Mouse (Mus musculus) heart, postnatal 0 days (tissue): ENCODE results near the gene Tgm2. TPM values are rescaled to one million over a fixed set of nuclear protein-coding genes. Genes with fewer than 3 reads are reported as not detected.
A peak's percentile ranks its signal among the peaks of the same experiment; 100 is the strongest.

Experiments
- ATAC-seq: fragments of 200-750 bp; cut with Nextera tagmentation; 2 replicates; pipeline ENCODE4 v1.8.0; 2017; ENCODE audit warnings: low read depth, moderate number of reproducible peaks, moderate library complexity; ENCODE audit not compliant: insufficient read depth
- DNase-seq: peaks from one replicate; pipeline ENCODE4 v3.0.0-alpha.2; 2016; ENCODE audit warnings: low spot score
- H3K27ac ChIP-seq: fragments of 300-500 bp; sonication (generic); 2 replicates; pipeline ENCODE4 v1.5.1; 2014; ENCODE audit warnings: low read depth, mild to moderate bottlenecking
- H3K27me3 ChIP-seq: fragments of 300-500 bp; sonication (generic); 2 replicates; pipeline ENCODE4 v1.6.1; 2014; ENCODE audit warnings: low read length, mixed read lengths; ENCODE audit not compliant: control insufficient read depth, insufficient read depth
- H3K36me3 ChIP-seq: fragments of 300-500 bp; sonication (generic); replicated peaks from 2 replicates; pipeline ENCODE4 v1.6.1; 2014; ENCODE audit warnings: low read length, mixed read lengths; ENCODE audit not compliant: control insufficient read depth, insufficient read depth
- H3K4me1 ChIP-seq: fragments of 300-500 bp; sonication (generic); 2 replicates; pipeline ENCODE4 v1.6.1; 2014; ENCODE audit warnings: antibody characterized with exemption; ENCODE audit not compliant: control insufficient read depth, insufficient read depth
- H3K4me2 ChIP-seq: fragments of 300-500 bp; sonication (generic); 2 replicates; pipeline ENCODE4 v1.6.1; 2014; ENCODE audit warnings: low read depth, mild to moderate bottlenecking, low read length, moderate library complexity
- H3K4me3 ChIP-seq: fragments of 300-500 bp; sonication (generic); 2 replicates; pipeline ENCODE4 v1.5.1; 2014; ENCODE audit warnings: low read depth, low read length
- H3K9ac ChIP-seq: fragments of 300-500 bp; sonication (generic); replicated peaks from 2 replicates; pipeline ENCODE4 v1.6.1; 2014; ENCODE audit warnings: low read depth, low read length, mixed read lengths
- H3K9me3 ChIP-seq: fragments of 300-500 bp; sonication (generic); replicated peaks from 2 replicates; pipeline ENCODE4 v1.6.1; 2016; ENCODE audit warnings: low read length; ENCODE audit not compliant: control insufficient read depth
- CTCF ChIP-seq: IDR thresholded peaks from 2 replicates; pipeline ENCODE4 v1.5.1; 2016; ENCODE audit warnings: antibody characterized with exemption, control low read depth, low read depth
- EP300 ChIP-seq: IDR thresholded peaks from 2 replicates; pipeline ENCODE4 v1.6.1; 2016; ENCODE audit warnings: antibody characterized with exemption, low read depth
- WGBS: fragments of 180-500 bp; shearing (Covaris S2); extraction: QIAGEN DNeasy Blood & Tissue Kit; methylation state at CpG from one replicate; pipeline ENCODE4 v1.1.7; 2014; 5-methylcytosine and 5-hydroxymethylcytosine counted together
- polyA plus RNA-seq: library from polyadenylated mRNA; unstranded; fragments of >200 nt; fragmentation: Nextera tagmentation; extraction: Ambion mirVana; gene quantifications from 2 replicates; pipeline ENCODE4 v1.2.1, GENCODE M21; 2015
- total RNA-seq: library from RNA; depleted of rRNA; stranded (reverse); fragments of >200 nt; gene quantifications from 2 replicates; pipeline ENCODE4 v1.2.3, GENCODE M21; 2014; ENCODE audit warnings: low replicate concordance

Gene Tgm2
- total and polyA plus RNA-seq, 2 experiments from 2014 or later, result 155 to 445 TPM

DNA sequence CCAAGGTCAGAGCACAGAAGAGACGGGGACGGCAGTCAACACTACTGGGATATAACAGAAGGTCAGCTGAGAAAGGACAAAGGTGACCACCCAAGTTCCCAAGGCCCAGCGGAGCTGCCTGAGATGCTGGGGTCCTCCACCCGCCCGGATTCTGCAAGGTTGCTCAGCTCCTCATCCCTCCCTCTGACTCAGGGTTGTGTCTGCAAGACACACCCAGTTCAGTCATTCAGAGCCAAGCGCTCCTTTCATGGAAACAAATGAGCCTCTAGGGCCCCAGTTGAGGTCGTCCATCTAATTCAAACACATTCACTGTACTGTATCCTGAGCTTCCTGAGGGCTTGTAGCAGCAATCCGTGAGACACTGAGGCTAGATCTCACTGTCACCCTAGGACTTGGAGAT is 8.4 kb upstream of the Tgm2 start:
- no peak overlapping the region; the same call in 1 of the 2 replicates for H3K4me2 ChIP-seq
- peaks cover 21% of the 10 kb centered on the region for H3K4me1 ChIP-seq
- peaks cover 6% of the 10 kb centered on the region; the same call in 1 of the 2 replicates for H3K9me3 ChIP-seq
- H3K9ac ChIP-seq, result no peak overlapping the region
- H3K36me3 ChIP-seq, result no peaks in the 10 kb centered on the region
- H3K4me3 ChIP-seq, result no peak overlapping the region
- no peak for ATAC-seq
- TF ChIP-seq CTCF (no peak), EP300 (no peak)
- no peak for DNase-seq
- H3K27me3 ChIP-seq, result no peaks in the 10 kb centered on the region
- no peak overlapping the region for H3K27ac ChIP-seq
- 80% methylated on average over 8 of the region's 8 CpGs for WGBS

DNA sequence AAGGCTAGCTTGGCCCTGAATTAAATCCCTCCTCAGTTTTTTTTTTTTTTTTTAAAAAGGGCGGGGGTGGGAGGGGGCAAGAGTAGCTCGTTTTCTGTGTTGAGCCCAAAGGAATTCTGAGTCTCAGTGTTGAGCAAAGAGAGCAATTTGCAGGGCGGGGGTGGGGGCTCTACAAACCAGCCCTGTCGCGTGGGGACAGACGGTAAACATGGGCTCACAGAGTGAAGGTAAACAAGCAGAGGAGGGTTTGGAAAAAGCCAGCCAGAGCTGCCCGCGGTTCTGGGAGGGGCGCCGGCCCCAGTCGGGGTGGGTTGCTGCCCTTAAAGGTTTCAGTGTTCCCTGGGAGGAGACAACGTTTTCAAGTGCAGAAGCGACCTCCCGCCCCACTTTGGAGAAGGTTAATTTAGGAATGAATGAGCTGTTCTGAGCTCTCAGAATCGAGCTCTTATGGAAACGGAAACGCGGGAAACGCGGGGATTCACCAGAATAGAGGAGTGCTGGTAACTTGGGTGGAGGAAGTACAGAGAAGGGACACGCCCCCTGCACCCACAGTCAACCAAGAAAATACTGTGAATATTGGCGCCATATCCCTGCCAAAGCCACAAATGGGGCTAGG is 7.6 kb upstream of the Tgm2 start:
- ATAC-seq, result peak; percentile 17; the same call in 1 of the 2 replicates
- under 1% methylated on average over 22 of the region's 22 CpGs for whole genome bisulfite sequencing
- no peak overlapping the region for H3K27ac ChIP-seq

DNA sequence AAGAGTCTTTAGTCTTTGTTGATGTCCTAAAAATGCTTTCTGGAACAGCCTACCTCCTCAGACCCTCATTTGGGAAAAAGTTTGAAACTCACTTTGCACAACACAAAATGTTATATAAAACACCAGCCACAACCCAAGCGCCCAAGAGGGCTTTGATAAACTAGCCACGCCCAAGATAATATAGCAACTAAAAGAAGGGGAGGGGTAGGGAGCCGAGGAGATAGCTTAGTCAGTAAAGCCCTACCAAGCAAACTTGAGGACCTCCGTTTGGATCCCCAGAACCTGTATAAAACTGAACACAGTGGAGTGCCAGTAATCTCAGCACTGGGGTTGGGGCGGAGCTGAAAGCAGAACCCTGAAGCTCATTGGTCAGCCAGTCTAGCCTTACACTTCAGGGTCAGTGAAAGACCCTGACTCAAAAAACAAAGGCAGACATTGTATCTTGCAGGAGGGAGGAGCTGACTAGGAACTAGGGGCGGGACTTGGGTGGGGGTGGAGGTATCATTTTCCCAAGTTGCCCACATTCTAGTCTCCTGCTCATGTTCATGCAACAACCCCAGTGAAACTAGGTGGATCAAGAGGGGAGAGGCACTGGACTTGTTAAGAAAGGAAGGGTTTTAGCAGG is 6.6 kb upstream of the Tgm2 start:
- TF ChIP-seq EP300 (no peak), CTCF (no peak)
- ATAC-seq (0 out of 2 replicates have a peak, but pooled peaks have one; percentile 17), DNase-seq (no peak)
- 49% methylated on average over 6 of the region's 6 CpGs for WGBS
- Histone ChIP-seq H3K9me3 (peaks cover 6% of the 10 kb centered on the region; the same call in 1 of the 2 replicates), H3K27me3 (no peaks in the 10 kb centered on the region), H3K4me2 (no peak overlapping the region), H3K27ac (no peak overlapping the region), H3K4me3 (no peak overlapping the region), H3K4me1 (peaks cover 21% of the 10 kb centered on the region; the same call in 1 of the 2 replicates), H3K9ac (no peak overlapping the region), H3K36me3 (no peaks in the 10 kb centered on the region)

More for the DNA sequence above, 7.6 kb upstream of the Tgm2 start:
- H3K9me3 ChIP-seq, result peaks cover 6% of the 10 kb centered on the region; the same call in 1 of the 2 replicates
- DNase-seq, result no peak
- H3K4me3 ChIP-seq, result peak overlapping the region; percentile 42
- TF ChIP-seq EP300 (no peak), CTCF (no peak)
- no peaks in the 10 kb centered on the region for H3K27me3 ChIP-seq
- H3K4me1 ChIP-seq, result peaks cover 21% of the 10 kb centered on the region; the same call in 1 of the 2 replicates
- peak overlapping the region; percentile 77 for H3K4me2 ChIP-seq
- H3K36me3 ChIP-seq, result no peaks in the 10 kb centered on the region
- H3K9ac ChIP-seq, result peak overlapping the region; percentile 59

DNA sequence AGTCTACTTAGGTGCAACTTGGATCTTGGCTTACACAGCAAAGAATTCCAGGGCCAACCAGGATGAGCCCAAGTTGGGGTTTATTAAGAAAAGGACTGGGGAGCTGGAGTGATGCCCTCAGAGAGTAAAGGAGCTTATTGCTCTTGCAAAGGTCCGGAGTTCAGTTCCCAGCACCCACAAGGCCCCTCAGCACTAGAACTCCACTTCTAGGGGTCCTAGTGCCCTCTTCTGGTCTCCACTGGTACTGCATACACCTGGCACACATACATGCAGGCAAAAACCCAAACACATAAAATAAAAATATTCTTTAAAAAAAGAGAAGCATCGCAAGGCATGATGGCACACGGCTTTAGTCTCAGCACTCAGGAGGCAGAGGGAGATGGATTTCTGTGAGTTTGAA is 4.8 kb upstream of the Tgm2 start:
- Histone ChIP-seq H3K4me1 (peaks cover 21% of the 10 kb centered on the region; the same call in 1 of the 2 replicates), H3K27me3 (no peaks in the 10 kb centered on the region), H3K4me3 (no peak overlapping the region), H3K9me3 (peaks cover 6% of the 10 kb centered on the region; the same call in 1 of the 2 replicates), H3K9ac (no peak overlapping the region), H3K36me3 (no peaks in the 10 kb centered on the region), H3K27ac (no peak overlapping the region), H3K4me2 (no peak overlapping the region)
- WGBS, result 96% methylated on average over 3 of the region's 3 CpGs
- ATAC-seq (no peak), DNase-seq (no peak)
- TF ChIP-seq EP300 (no peak), CTCF (peak; percentile 23; the same call in 1 of the 2 replicates)

DNA sequence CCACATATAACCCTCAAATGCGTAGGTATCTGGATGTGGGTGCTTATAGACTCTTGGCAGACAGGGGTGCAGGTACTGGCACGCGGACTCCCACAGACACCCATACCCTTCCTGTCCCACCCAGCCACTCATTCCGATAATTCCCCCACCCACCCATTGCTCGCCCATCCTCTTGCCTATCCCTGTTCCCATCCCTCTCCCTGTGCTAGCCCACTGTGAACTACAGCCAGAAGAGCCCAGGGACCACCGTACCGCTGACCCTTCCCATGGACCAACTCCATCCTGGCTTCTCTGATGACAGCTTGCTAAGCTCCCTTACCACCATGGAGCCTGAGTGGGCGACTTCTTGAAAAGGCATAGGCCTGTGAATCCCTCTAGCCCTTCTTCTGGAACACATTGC is 735 bp upstream of the Tgm2 start:
- Histone ChIP-seq H3K4me2 (no peak overlapping the region), H3K27me3 (no peaks in the 10 kb centered on the region), H3K9ac (no peak overlapping the region), H3K4me1 (peaks cover 27% of the 10 kb centered on the region), H3K27ac (no peak overlapping the region), H3K36me3 (peaks cover 9% of the 10 kb centered on the region), H3K9me3 (peaks cover 6% of the 10 kb centered on the region; the same call in 1 of the 2 replicates), H3K4me3 (no peak overlapping the region)
- no peak for ATAC-seq
- no peak for DNase-seq
- WGBS, result 91% methylated on average over 8 of the region's 8 CpGs
- TF ChIP-seq CTCF, result no peak
